Mouse (Mus musculus) embryo, embryonic 11 days (tissue): ENCODE data around the gene Sugt1.

Experiments used
- DNase-seq: peaks from one replicate; pipeline ENCODE4 v3.0.0-alpha.2; 2015

The Sugt1 gene

DNA sequence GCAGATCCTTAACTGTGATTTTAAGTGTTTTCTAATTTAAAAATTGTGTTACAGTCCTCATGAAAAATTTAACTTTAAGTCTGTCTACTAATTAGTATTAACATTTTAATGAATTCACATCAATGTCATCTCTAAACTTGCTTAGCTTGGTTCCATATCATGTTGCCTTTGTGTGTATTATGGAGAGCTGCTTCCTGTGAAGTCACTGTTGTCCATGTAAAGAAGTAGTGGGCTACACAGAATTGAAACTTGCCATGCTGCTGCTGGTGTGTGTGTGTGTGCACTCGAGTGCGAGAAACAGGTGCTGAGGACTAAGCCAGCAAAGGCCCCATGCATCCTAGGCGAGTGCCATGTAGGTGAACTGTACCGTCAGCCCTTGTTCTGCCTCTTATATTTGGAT is 19.9 kb downstream of the Sugt1 start:
- DNase-seq = no peak

DNA sequence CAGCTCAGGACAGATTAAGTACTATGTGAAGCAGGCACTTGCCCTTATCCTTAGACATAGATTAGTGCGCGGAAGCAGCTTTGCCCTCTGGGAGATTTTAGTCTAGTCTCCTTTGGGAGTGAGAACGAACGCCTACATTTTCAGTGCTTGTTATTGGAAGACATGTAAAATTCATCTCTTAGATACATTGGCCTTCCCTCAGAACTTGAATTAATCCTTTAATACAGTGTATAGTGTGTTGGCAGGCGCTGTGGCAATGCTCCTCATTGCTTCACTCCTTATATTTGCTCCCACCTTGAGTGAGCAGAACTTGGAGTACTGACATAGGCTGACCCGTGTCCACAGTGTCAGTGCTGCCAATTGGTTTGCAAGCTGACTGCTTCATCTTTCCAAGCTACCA is 20.8 kb downstream of the Sugt1 start:
- DNase-seq = no peak

DNA sequence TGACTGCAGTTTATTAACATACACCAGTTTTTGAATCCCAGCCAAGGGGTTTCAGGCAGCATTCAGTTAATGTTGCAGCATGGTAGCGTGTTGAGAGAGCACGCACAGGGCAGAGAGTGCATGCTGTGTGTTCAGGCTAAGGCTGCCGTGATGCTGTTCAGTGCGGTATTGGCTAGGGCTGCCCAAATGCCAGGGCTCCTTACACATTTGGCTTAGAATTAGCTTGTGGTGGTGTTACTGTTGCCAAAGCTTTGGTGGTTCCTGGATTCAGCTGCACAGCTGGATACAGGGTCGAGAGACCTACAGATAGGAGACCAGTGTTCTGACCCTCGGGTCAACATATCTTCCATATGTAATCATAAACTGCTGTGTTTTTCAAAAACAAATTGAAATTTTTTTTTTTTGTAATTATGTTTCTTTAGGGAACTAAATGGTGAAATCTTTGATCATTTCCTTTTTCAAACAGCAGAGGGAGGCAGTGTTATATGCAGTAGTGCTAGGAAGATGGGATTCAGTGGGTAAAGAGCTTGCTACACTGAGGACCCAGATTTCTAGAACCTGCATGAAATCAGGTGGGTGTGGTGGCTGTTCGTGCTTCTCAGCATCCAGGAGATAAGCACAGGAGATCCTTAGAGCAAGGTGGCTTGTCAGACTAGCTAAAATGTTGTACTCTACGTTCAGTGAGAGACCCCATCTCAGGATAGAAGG is 29.8 kb downstream of the Sugt1 start:
- DNase-seq = peak; percentile 33

DNA sequence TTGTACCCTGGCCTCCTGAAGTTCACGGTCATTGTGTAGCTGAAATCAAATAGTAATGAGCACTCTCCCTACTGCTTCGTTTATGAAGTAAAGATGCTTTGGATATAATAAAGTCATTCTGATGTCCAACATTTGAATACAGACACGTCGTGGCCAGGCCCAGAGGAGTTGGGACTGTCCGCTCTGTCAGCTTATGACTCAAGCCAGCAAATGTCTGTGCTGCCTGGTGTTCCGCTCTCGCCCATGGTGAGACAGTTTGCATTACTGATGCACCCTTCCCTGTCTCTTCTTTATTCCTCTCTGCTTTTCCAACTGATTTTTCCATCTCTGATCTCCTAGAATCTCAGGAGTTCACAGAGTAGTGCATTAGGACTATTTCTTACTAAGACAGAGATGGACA is 32.3 kb downstream of the Sugt1 start:
- DNase-seq = no peak

DNA sequence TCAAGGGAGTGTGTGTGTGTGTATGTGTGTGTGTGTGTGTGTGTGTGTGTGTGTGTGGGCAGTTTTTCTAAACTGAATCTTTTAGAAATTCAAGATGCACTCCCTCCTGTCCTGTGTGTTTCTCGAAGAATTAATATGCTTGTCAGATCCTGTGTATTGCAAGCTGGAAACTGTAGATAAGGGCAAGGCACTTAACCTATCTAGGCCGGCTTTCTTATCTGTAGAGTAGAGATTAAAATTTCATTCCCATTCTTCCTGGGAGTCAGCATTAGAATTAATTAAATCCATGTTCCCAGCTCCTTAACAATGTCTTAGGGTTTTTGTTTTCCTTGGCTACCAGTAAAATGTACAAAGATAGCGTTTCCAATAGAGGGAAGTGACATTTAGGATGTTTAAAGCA is 33.7 kb downstream of the Sugt1 start:
- DNase-seq = no peak

DNA sequence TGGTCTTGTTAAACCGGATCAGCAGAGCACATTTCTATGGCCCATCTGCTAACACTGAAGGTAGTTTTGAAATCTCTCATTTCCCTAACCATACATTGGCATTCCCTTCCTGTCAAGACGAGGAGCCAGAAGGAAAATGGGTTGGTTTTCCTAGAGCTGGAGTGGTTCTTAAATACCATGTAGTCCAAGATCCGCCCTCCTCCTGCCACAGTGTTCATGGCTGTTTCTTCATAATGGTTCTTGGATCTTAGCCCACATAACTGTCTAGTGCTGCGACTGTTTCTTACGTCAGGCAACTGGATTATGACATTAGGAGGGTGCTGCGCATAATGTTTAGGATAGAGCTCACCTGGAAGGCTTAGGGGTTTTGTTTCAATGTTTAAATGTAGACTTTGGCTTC is 44.8 kb downstream of the Sugt1 start:
- no peak for DNase-seq

DNA sequence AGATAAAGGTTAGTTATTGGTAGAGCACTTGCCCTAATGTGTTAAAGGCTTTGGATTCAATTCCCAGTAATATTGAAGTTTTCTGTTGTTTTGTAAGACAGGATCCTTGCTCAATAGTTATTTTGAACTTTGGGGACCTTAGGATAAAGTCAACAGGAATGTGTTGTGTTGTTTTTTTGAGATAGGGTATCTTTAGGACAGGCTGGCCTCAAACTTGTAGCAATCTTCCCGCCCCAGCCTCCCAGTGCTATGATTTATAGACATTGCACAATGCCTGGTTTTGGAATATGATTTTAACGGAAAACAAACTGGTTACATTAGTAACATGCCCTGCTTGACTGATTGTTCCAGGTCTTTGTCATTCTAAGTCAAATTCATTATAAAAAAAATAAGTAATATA is 45.7 kb downstream of the Sugt1 start:
- DNase-seq = no peak

DNA sequence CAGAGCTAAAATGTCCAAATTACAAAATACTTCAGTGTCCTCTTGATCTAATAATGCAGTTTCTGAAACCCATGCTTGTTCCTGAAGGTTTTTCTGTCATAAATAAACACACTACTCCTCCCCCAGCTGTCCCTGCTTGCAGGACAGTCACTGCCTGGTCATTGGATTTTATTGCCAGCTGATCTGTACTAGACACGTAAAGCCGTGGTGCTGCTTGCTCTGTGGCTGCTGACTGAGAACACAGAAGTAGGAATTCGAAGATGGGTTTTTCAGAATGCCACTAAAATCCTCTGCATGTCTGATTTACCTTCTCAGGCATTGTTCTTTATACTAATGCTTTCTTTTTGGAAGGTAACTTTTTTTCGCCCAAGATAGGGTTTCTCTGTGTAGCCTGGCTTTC is 49.3 kb downstream of the Sugt1 start:
- no peak for DNase-seq

DNA sequence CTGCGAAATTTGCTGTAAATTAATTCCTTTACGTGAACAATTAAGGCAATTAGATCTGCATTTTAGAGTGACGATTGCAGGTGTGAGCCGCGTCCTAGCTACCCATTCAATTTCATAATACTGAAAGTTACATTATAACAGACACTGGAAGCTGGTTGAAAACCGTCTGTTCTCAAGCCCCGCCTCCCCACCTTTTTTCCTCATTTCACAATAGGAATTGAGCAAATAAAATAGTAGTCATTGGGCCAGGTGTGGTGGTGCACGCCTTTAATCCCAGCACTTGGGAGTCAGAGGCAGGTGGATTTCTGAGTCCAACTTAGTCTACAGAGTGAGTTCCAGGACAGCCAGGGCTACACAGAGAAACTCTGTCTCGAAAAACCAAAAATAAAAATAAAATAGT is 54.6 kb downstream of the Sugt1 start:
- no peak for DNase-seq

DNA sequence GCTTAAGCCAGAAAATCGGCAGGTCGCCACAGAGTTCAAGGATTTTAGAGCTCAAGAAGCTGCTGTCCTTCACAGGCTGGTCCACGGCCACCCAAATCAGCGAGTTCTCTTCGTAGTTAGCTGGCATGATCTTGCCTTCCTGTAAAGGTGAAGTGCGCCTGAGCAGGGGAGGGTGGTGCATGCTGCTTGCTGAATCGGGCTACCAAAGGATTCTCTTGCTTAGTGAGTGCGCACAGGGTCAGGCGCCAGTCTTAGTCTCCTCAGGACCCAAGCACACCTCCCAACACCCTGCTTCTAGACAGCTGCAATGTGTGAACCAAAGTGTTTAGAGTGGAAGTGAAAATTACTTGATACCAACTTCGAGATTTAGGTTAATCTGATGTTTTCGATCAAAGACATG is 57.9 kb downstream of the Sugt1 start:
- no peak for DNase-seq

DNA sequence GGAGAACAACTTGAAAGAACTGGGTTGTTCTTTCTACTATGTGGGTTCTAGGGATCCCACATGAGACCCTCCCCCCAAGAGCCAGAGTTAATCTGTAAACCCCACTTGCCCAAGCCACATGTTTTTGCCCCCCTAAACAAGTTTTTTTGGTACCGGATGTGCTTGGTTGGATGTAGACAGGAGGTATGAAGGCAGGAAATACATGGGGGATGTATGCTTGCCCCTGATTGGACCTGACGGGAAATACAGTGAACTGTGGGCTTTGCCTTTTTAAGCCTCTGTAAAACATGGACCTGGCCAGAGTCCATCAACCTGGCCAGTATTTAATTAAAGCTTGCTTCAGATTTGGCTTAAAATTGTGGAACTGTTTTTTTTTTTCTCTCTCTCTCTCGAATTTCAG is 62.2 kb downstream of the Sugt1 start:
- no peak for DNase-seq

DNA sequence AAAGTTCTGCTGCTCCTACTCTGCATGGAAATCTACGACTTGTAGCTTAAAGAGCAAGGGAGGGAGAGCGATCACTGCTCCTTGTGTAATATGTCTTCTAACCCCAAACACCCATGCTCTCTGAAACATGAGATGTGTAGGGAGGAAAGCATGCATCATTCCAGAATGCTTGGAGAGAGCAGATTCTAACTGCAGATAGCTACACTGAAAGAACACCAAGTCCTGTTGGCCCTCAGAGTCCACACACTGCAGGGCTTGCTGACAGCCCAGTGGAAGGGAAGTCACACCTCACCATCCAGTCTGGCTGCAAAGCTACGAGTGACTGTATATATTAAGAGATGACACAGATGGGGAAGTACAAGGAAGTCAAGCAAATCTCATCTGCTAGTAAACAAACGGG is 65.2 kb downstream of the Sugt1 start:
- no peak for DNase-seq

DNA sequence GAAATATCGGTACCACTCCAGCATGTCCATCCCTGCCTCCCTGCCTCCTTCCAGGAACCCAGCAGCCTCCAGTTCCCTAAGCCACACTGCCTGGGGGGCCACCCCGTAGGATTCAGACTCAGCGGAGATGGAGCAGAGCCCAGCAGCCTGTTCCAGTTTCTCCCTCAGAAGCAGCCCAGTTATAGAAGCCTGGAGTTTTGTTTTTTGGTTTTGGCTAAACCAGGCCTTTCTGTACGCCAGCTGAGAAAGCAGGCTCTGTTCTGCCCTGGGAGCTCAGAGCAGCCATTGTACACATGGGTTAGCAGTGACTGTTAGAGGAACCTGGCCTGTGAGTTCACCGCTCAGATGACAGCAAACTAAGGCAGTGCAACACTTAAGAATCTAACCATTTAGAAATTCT is 70.8 kb downstream of the Sugt1 start:
- no peak for DNase-seq

DNA sequence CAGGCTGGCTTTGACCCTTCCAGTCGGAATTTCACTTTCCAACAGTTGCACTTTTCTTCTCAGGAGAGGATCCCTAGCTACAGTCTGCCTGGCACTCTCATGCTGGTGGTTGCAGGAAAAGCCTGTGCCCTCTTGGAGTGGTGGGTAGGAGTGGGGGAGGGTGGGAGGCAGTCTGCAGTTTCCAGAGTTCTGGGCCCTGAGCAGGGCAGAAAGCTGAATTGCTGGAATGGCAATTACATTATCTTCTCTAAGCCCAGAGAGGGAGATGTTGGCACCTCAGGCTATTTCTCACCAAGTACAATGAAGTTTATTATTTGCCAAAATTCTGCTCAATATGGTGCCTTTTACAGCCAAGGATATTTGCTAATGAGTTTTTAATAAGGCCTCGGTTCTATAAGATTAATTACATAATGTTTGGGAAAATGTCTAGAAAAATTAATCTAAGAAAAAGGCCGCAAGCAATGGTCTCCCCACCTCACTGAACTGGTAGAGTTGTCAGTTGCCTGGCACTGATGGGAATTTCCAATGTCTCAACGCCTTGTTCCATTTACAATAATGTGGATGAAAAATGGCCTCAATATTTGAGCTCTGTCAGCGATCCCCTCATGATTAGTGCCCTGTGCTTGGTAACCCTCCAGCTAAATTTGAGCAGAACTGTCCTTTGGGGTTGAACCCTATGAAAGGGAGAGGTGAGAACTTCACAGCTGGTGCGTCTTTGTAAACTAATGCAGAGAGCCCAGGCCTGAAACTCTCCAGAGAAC is 71.4 kb downstream of the Sugt1 start:
- no peak for DNase-seq

DNA sequence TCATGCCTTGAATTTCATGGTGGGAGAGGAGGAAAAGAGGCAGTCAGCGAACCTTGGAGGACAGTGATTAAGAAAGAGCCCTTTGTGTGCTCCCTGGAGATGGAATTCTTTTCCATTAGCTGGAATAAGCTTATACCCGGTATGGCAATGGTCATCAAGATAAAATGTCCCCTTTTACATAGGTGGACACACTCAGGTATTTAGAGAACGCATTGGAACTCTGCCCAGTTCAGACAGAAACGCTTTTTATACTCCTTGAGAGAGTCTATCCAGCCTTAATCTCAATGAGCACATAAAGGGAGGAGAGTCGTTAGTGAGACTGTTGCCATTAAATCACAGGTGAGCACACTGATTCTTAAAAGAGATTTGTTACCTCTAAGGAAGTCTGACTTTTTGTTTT is 73.0 kb downstream of the Sugt1 start:
- no peak for DNase-seq

DNA sequence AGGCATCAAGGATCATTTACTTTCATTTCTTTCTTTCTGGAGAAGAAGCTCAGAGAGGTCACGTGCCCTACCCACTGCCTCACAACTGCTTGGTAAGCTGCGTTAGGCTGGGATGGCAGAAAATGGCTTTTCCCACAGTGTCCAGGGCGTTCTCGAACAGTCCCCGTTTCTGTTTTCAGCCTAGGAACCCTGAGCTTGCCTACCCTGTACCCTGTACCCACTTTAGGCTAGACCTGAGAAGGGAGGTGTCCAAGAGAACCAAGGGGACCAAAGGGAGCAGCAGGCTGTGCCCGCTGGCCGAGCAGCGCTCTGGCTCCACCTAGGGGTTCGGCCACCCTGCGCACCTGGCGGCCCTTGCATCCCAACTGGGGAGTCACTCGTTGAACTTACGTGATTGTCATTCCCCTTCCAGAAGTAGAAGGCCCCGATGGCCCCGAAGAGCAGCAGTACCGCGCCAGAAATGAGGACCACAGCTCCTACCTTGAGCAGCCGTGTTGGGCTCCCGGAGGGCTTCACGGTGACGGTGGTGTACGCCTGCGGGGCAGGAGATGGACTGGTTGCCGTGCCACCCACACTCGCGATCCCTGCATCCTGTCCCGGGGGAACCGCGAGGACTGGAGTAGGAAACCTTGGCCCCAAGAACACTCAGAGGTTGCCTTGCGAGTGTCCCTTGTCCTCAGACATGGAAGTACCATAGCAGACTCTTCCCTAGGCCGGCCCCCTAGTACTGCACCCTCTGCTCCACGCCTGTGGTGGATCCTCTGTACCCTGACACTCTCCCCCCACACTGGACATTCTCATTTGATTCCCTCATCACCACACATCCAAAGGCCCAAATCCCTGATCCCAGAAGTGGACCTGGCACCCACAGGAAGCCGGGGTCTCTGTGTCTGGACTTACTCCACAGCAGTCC is 73.8 kb downstream of the Sugt1 start:
- DNase-seq = peak; percentile 75

DNA sequence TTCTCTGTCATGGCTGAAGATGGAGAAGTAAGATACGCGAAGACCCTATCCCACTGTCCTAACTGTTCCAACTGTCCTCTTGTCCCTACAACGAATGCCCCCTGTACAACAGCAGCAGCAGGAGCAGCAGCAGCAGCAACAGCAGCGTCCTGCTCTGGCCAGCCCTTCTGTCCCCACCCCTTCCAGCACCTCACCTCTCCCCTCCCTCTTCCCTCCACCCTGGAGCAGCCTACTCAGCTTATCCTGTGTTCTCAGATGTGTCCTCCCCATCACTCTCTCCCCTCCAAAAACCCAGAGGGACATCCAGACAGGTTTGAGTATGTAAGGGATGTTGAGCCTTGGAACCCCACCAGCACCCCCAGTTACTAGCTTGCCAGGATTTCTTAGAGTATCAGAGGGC is 74.5 kb downstream of the Sugt1 start, which contains the start of gene Cnmd:
Gene Cnmd (minus strand): TSS at position 170 of the 400 bp plus-strand sequence.
- DNase-seq = no peak

DNA sequence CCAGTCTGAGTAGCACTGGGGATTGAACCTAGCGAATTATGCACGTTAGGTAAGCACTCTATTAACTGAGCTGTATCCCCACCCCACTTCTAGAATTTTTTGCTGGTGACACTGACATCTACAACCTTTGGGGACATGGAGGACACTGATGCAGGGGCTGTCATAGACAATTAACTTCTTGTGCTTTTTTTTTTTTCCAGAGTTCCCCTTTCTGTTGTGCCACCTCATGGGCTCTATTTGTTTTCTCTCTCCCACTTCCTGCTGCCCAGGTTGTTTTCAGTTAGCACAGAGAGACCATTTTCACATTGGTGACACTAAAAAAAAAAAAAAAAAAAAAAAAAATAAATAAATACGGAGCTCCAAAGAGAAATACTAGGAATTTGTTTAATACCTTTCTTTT is 83.5 kb downstream of the Sugt1 start:
- DNase-seq = no peak

DNA sequence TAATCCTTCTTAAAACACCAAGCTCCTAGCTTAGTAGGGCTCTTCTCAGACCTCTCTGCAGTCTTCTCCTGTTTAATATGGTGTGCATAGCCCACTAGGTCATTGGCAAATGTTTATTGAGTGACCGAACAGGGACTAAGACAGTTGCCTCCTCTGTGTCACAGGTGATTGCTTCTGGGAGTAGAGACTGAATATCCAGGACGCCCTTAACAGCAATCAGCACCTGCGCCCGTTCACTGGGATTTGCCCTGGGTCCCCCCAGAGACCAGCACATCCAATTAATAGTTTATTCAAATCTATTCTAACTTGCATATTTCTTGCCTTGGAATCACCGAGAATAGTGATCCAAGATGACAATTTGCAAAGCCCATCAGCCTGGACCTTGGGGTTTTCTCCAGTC is 85.1 kb downstream of the Sugt1 start:
- no peak for DNase-seq

DNA sequence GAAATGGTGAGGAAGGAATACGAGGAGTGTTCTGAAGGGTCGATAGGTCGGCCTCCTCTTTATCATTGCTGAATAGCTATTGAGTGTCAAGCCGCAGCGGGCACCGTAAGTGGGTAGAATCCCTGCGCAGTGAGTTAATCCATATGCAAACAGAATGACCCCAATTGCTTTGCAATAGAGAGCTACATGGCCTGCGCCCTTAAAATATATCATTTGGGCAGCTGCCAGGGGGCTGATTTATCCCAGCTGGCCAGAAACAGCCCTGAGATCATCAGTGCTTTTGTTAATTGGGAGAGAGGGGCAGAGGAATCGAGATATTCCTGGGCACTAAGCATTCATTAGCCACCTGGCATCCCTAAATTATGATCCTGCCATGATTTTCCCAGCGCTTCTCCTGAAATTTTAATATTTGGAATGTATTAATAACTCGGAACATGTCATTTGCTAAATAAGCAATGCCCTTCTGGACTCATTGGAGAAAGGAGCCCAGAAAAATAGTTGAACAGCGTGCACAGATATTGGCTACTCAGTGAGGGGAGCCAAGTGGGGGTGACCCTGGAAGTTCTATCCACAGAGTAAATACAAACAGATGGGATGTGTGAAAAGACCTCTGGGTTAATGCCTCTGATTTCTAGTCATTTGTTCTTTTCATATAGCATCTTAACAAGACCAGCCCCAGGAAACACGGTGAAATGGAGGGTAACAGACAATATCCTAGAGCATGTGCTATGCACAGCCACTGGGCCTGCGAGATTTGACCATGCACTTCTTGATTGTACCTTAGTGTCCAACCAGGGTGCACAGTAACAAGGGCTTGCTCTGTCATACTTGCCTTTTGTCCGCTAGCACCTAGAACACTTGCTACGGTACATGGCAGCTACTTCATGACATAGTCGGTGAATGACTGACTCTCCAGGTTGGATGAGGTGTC is 85.9 kb downstream of the Sugt1 start:
- DNase-seq = peak; percentile 62

DNA sequence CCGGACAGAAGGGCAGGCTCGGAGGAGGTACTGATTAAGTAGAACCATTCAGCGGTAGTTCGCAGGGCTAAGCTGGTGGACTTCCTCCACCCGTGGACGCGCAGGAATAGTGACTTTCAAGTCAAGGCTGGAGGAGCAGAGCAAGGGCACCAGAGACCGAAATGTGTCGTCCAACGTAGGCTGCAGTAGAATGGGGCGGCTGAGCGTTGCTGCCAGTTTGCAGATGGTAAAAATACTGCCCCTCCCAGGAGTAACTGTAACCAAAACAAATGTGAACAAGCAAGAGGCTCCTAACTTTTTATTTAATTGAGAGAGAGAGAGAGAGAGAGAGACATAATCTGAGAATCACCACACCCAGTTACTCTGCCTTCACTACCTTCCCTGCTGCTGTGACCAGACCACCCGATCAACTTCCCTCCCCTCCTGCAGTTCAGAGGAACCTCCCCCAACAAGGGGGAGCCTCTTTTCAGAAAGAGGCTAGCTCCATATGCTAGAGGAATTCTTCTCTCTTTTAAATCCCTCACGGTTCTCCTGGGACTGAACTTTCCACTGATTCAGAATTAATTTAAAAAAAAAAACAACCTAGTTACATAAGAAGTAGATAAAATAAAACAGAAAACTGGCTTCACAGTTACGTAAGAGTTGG is 89.7 kb downstream of the Sugt1 start:
- peak; percentile 63 for DNase-seq
